Mouse (Mus musculus) thymus, postnatal 0 days (tissue): ENCODE data around the gene Sik3. TPM values are rescaled to one million over a fixed set of nuclear protein-coding genes. Genes with fewer than 3 reads are reported as not detected.
"Not testable (repeated sequence)": the region's sequence is repeated elsewhere in the genome, so short reads cannot be mapped to it uniquely, and the experiment has no call there.

Experiments
- DNase-seq: peaks from one replicate; pipeline ENCODE4 v3.0.0-alpha.2; 2015; ENCODE audit warnings: low spot score
- polyA plus RNA-seq: library from polyadenylated mRNA; unstranded; fragments of >200 nt; fragmentation: Nextera tagmentation; extraction: Ambion mirVana; gene quantifications from 2 replicates; pipeline ENCODE4 v1.2.1, GENCODE M21; 2015

Sik3 gene
- polyA plus RNA-seq, 1 experiment from 2014 or later, result 9.4 TPM

GRCm38 (mm10) chr9:46150890-46151703 lies 138.5 kb downstream of the Sik3 start:
- peak; percentile 55 for DNase-seq

GRCm38 (mm10) chr9:46151704-46152040 lies 139.1 kb downstream of the Sik3 start:
- peak; percentile 22 for DNase-seq

- DNase-seq, result no peak
These were observed 139.7 kb downstream of the Sik3 start for GRCm38 (mm10) chr9:46152067-46153015.

- peak; percentile 59 for DNase-seq
These were observed 141.8 kb downstream of the Sik3 start for GRCm38 (mm10) chr9:46154469-46154868.

- no peak for DNase-seq
These were observed 142.4 kb downstream of the Sik3 start for GRCm38 (mm10) chr9:46155026-46155425.

GRCm38 (mm10) chr9:46155818-46156217 lies 143.2 kb downstream of the Sik3 start:
- not testable (repeated sequence) for DNase-seq

- DNase-seq, result no peak
These were observed 144.1 kb downstream of the Sik3 start for GRCm38 (mm10) chr9:46156711-46157110.

- DNase-seq, result no peak
These were observed 145.7 kb downstream of the Sik3 start for GRCm38 (mm10) chr9:46158273-46158813.

GRCm38 (mm10) chr9:46163430-46163829 lies 150.8 kb downstream of the Sik3 start:
- no peak for DNase-seq

GRCm38 (mm10) chr9:46168802-46169201 lies 156.2 kb downstream of the Sik3 start:
- DNase-seq, result no peak

GRCm38 (mm10) chr9:46172251-46172650 lies 159.6 kb downstream of the Sik3 start:
- no peak for DNase-seq

GRCm38 (mm10) chr9:46172953-46173352 lies 160.3 kb downstream of the Sik3 start:
- DNase-seq, result peak; percentile 46

GRCm38 (mm10) chr9:46173919-46174318 lies 161.3 kb downstream of the Sik3 start:
- no peak for DNase-seq

- no peak for DNase-seq
These were observed 162.2 kb downstream of the Sik3 start for GRCm38 (mm10) chr9:46174770-46175294.

GRCm38 (mm10) chr9:46175300-46175699 lies 162.7 kb downstream of the Sik3 start:
- peak; percentile 94 for DNase-seq

GRCm38 (mm10) chr9:46175938-46176375 lies 163.3 kb downstream of the Sik3 start:
- DNase-seq, result peak; percentile 82

- DNase-seq, result peak; percentile 59
These were observed 164.0 kb downstream of the Sik3 start for GRCm38 (mm10) chr9:46176613-46177012.

GRCm38 (mm10) chr9:46178595-46178994 lies 166.0 kb downstream of the Sik3 start:
- DNase-seq, result no peak

- no peak for DNase-seq
These were observed 168.7 kb downstream of the Sik3 start for GRCm38 (mm10) chr9:46181297-46181696.

GRCm38 (mm10) chr9:46184542-46184941 lies 171.9 kb downstream of the Sik3 start:
- no peak for DNase-seq

GRCm38 (mm10) chr9:46185191-46185590 lies 172.6 kb downstream of the Sik3 start:
- peak; percentile 69 for DNase-seq

GRCm38 (mm10) chr9:46186387-46186786 lies 173.8 kb downstream of the Sik3 start:
- no peak for DNase-seq
